Mouse (Mus musculus): ENCODE measurements at regions not wholly inside any gene's neighbourhood (a gene's known extent, or its start where the extent isn't known, plus 50 kb on each side); places are given as distances from the start of the nearest gene placed in this dataset. TPM values are rescaled to one million over a fixed set of nuclear protein-coding genes. Genes with fewer than 3 reads are reported as not detected.

DNA sequence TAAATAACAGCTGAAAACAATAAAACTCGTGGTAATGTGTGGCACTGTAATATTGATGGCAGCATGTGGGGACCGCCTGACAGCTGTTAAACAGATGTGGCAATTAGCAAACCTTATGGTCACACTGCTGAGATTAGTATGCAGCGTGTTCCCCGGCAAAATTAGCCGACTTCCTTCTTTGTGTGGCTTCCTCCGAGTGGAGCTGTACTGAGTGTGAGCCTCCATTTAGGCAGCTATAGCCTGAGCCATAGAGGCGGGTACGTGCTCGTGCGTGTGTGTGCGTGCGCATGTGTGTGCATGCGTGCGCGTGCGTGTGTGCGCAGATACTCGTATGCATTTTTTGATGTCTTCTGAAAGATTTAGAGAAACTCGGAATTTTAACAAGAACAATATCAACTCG is 53.4 kb upstream of the Zfp64 start:
- WGBS (ENCODE audit: insufficient replicate concordance), result 47% methylated on average over 20 of the region's 20 CpGs
- no peak overlapping the region for H3K27ac ChIP-seq (ENCODE audit: low read length)
- no peak overlapping the region for H3K9ac ChIP-seq (ENCODE audit: low read depth, low read length)
- no peak for ATAC-seq (ENCODE audit: low read depth)
- H3K4me3 ChIP-seq (ENCODE audit: low read depth, low read length), result no peak overlapping the region
- H3K4me2 ChIP-seq (ENCODE audit: low read depth, low read length), result no peak overlapping the region
- H3K36me3 ChIP-seq (ENCODE audit: control insufficient read depth, insufficient read depth), result no peaks in the 10 kb centered on the region
- no peaks in the 10 kb centered on the region; the same call in 1 of the 2 replicates for H3K27me3 ChIP-seq (ENCODE audit: control insufficient read depth, insufficient read depth, low read depth, low read length)
- H3K9me3 ChIP-seq (replicated peaks; ENCODE audit: control insufficient read depth, low read length), result no peaks in the 10 kb centered on the region
- H3K4me1 ChIP-seq (ENCODE audit: control insufficient read depth, low read depth, low read length), result no peaks in the 10 kb centered on the region

DNA sequence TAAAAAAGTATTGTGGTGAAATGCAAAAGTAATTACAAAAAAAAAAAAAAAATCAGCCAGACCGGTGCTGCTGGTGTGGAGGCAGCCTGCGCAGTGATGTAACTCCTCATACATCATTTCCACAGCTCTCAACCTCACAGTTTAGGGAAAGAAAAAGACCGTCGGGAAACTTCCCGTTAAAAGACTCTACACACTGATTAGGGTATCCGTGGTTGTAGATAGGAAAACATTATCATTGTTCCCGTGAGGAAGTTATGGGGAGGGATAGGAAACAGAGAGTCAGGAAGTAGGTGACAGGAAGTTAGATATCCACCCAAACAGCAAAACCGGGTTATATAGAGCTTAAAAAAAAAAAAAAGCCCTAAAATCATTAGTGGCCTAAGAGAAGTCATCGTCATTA is 52.9 kb upstream of the Zfp64 start:
- no peaks in the 10 kb centered on the region; the same call in 1 of the 2 replicates for H3K27me3 ChIP-seq (ENCODE audit: control insufficient read depth, insufficient read depth, low read depth, low read length)
- H3K27ac ChIP-seq (ENCODE audit: low read length), result no peak overlapping the region
- no peak overlapping the region for H3K9ac ChIP-seq (ENCODE audit: low read depth, low read length)
- peak; percentile 19; the same call in 1 of the 2 replicates for ATAC-seq (ENCODE audit: low read depth)
- H3K4me3 ChIP-seq (ENCODE audit: low read depth, low read length), result no peak overlapping the region
- no peaks in the 10 kb centered on the region for H3K4me1 ChIP-seq (ENCODE audit: control insufficient read depth, low read depth, low read length)
- no peaks in the 10 kb centered on the region for H3K9me3 ChIP-seq (replicated peaks; ENCODE audit: control insufficient read depth, low read length)
- H3K36me3 ChIP-seq (ENCODE audit: control insufficient read depth, insufficient read depth), result no peaks in the 10 kb centered on the region
- no peak overlapping the region for H3K4me2 ChIP-seq (ENCODE audit: low read depth, low read length)
- WGBS (ENCODE audit: insufficient replicate concordance), result 15% methylated on average over 9 of the region's 9 CpGs

DNA sequence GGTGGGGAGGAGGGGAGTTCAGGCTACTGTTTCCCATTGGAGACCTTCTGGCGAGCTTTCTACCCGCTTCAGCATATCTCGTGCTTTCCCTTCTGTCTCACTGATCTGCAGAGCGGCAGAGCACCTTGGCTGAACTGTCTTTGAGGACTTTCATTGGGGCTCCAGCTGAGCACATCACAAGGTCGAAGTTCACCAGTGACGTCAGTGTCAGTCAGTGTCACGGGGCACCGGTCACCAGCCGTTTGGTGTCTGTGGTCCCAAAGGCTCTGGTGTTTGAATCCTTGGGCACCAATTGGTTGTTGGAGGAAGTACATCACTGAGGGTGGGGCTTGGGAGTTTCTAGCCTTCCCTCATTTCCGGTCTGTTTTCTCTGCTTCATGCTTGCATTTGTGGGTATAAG is 51.2 kb upstream of the Zfp64 start:
- Histone ChIP-seq H3K27me3 (ENCODE audit: control insufficient read depth, insufficient read depth, low read depth, low read length) (no peaks in the 10 kb centered on the region; the same call in 1 of the 2 replicates), H3K4me3 (ENCODE audit: low read depth, low read length) (no peak overlapping the region), H3K27ac (ENCODE audit: low read length) (no peak overlapping the region), H3K4me2 (ENCODE audit: low read depth, low read length) (no peak overlapping the region), H3K4me1 (ENCODE audit: control insufficient read depth, low read depth, low read length) (no peaks in the 10 kb centered on the region), H3K36me3 (ENCODE audit: control insufficient read depth, insufficient read depth) (no peaks in the 10 kb centered on the region), H3K9me3 (replicated peaks; ENCODE audit: control insufficient read depth, low read length) (no peaks in the 10 kb centered on the region), H3K9ac (ENCODE audit: low read depth, low read length) (no peak overlapping the region)
- 71% methylated on average over 10 of the region's 10 CpGs for WGBS (ENCODE audit: insufficient replicate concordance)
- ATAC-seq (ENCODE audit: low read depth), result no peak

DNA sequence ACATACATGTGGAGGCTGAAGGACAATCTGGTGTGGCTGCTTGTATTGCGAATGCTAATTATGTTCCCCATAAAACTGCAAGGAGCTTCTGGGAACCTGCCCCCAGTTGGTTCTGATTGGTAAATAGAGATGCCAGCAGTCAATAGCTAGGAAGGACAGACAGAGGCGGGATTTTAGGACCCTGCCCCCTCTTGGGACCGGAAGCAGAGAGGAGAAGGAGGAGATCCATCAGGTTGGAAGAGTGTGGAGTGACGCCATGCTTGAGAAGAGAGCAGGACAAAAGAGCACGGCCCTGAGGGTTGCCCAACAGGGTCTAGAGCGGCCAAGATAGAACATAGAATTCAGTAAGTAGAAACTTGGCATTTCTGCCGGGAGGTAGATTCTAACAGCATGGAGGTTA is 50.4 kb upstream of the Zfp64 start:
- no peaks in the 10 kb centered on the region; the same call in 1 of the 2 replicates for H3K27me3 ChIP-seq (ENCODE audit: control insufficient read depth, insufficient read depth, low read depth, low read length)
- H3K4me1 ChIP-seq (ENCODE audit: control insufficient read depth, low read depth, low read length), result no peaks in the 10 kb centered on the region
- no peak for ATAC-seq (ENCODE audit: low read depth)
- H3K9me3 ChIP-seq (replicated peaks; ENCODE audit: control insufficient read depth, low read length), result no peaks in the 10 kb centered on the region
- no peak overlapping the region for H3K4me3 ChIP-seq (ENCODE audit: low read depth, low read length)
- H3K4me2 ChIP-seq (ENCODE audit: low read depth, low read length), result no peak overlapping the region
- no peak overlapping the region for H3K9ac ChIP-seq (ENCODE audit: low read depth, low read length)
- H3K36me3 ChIP-seq (ENCODE audit: control insufficient read depth, insufficient read depth), result no peaks in the 10 kb centered on the region
- H3K27ac ChIP-seq (ENCODE audit: low read length), result no peak overlapping the region
- WGBS (ENCODE audit: insufficient replicate concordance), result 73% methylated on average over 7 of the region's 7 CpGs

Small RNA genes lying in the stretch of these regions (microRNA-seq; reads per million reads assigned to microRNA genes)
- not detected for gene Gm26469
